In the genomic region with DNA sequence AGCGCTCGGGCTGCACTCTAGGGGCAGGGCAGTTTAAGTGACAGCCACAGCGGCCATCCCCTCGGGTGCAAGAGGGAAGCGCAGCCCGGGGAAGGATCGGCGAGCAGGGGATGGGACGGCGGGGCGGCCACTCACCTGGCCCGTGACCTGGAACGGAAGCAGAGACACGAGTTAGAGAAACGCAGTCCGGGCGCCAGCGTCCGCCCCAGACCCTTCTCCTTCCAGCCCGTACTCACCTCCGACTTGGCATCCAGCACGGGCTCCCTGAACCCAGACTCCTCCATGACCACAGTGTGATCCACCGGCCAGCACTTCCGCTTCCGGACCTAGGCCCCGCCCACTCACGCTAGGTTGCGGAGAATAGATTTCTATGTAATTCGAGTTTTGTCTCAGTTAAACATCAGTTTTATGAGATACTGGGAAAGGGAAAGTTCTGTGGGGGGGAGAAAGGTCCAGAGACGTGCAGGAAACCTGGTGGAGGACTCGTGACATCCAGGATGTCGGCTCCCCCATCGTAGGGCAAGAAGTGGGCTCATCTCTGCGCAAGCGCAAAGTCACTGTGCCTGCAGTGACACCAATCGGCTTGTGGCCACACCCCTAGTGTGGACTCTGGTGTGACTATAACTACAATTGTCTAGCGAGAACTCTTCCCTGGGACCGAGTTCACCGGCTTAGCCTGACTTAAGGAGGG, we compare ENCODE assay signal across 8 mouse cellular contexts. TPM values are rescaled to one million over a fixed set of nuclear protein-coding genes. Genes with fewer than 3 reads are reported as not detected.
DNase-seq lines count a peak whose midpoint lies in the region; ATAC-seq and TF ChIP-seq lines count a peak whose summit lies in the region.

A gene (minus strand): TSS at position 534 of the 691 bp plus-strand sequence.

- peak within 1 kb of the TSS; percentile 86 for H3K9ac ChIP-seq in hindbrain, embryonic 14.5 days

- peak; percentile 55 for DNase-seq in Patski (ENCODE audit: low read depth, low spot score)
- DNase-seq in cerebellum, postnatal 14 days, result peak; percentile 92 to 93
- DNase-seq in frontal cortex, postnatal 25 days (ENCODE audit: low spot score in 2 of 2), result peak; percentile 82
- peak; percentile 90 for DNase-seq in hindbrain, embryonic 14.5 days (ENCODE audit: low spot score)
- peak; percentile 88 to 89 for DNase-seq in layer of hippocampus, postnatal 36 days
- DNase-seq in lung, postnatal 36 days, result peak; percentile 97
- DNase-seq in retina, postnatal 1 day, result peak; percentile 95
- DNase-seq in urinary bladder, adult 18-20 months (ENCODE audit: low spot score in 2 of 2), result peak; percentile 85 to 90

- peak within 1 kb of the TSS; percentile 71 for H3K4me3 ChIP-seq in hindbrain, embryonic 14.5 days (replicated peaks; ENCODE audit: low read length)

- peaks cover 9% of the 10 kb centered on the region; the same call in 1 of the 2 replicates for H3K4me1 ChIP-seq in hindbrain, embryonic 14.5 days (replicated peaks; ENCODE audit: control insufficient read depth, insufficient read depth, low read length)

- ATAC-seq in Patski, result peak; percentile 93
- peak; percentile 99 for ATAC-seq in hindbrain, embryonic 14.5 days (ENCODE audit: low FRiP score)

- POLR2A ChIA-PET in Patski (lab: Charles Lee), result interaction anchor here (1.1 to 2.3 kb wide), 2 partner anchors 13 to 158 kb away, joined by 3 to 5 read pairs; a partner anchor contains a TSS

- peaks cover 6% of the 10 kb centered on the region; the same call in 1 of the 2 replicates for H3K36me3 ChIP-seq in hindbrain, embryonic 14.5 days (replicated peaks; ENCODE audit: control insufficient read depth, insufficient read depth)

- WGBS in hindbrain, embryonic 14.5 days, result under 1% methylated on average over 39 of the region's 39 CpGs

- H3K27me3 ChIP-seq in Patski, result no peaks in the 10 kb centered on the region
- H3K27me3 ChIP-seq in hindbrain, embryonic 14.5 days (ENCODE audit: control insufficient read depth, insufficient read depth, low read length), result no peaks in the 10 kb centered on the region

- TF ChIP-seq CTCF in Patski (IDR thresholded peaks at IDR 0.05), result no peak

- CTCF ChIA-PET in Patski (lab: Charles Lee), result interaction anchor here (1.3 kb wide), 1 partner anchor 13 kb away, joined by 5 read pairs; a partner anchor contains a TSS

- peak within 1 kb of the TSS; percentile 87 for H3K27ac ChIP-seq in hindbrain, embryonic 14.5 days

- in situ Hi-C loops in Patski (cut with MboI; ENCODE audit: low pct_unique_long_range_greater_than_20kb), result no loop called here

- H3K4me2 ChIP-seq in hindbrain, embryonic 14.5 days (replicated peaks), result peak within 1 kb of the TSS; percentile 73

- H3K9me3 ChIP-seq in hindbrain, embryonic 14.5 days (ENCODE audit: control insufficient read depth, low read length), result no peaks in the 10 kb centered on the region

RNA-seq across cellular contexts. Expression of the gene that starts here (rescaled TPM):
- 60.6 TPM for polyA plus RNA-seq in Patski (2021)
- 86.5 and 91.9 TPM in 2 replicates for polyA plus RNA-seq in hindbrain, embryonic 14.5 days (2014; fragmentation: Nextera tagmentation; extraction: Ambion mirVana)
- total RNA-seq in layer of hippocampus, postnatal 36 days (2021), result 10 to 100 TPM; 64.9 to 68.1 TPM

Comparison
In these comparisons a context has a peak if more than half of its experiments do, and no peak if none do; other contexts are left out.
1. Peak in every context shown above with its lines: DNase-seq, ATAC-seq, H3K4me3 ChIP-seq and H3K27ac ChIP-seq.